Mouse (Mus musculus) kidney, adult 8-10 months (tissue): ENCODE data around the gene Rrp15.
"Not testable (repeated sequence)": the region's sequence is repeated elsewhere in the genome, so short reads cannot be mapped to it uniquely, and the experiment has no call there.

Experiments
- DNase-seq, 2 experiments: peaks; one replicate each; pipeline ENCODE4 v3.0.0; 2022

Rrp15 gene

GRCm38 (mm10) chr1:186748724-186749653 is at the start of gene Rrp15:
Gene Rrp15, minus strand, starts transcription at chr1:186749358.
- DNase-seq = peak; percentile 72 to 84

GRCm38 (mm10) chr1:186797991-186798390 is 48.8 kb upstream of the Rrp15 start:
- no peak for DNase-seq

GRCm38 (mm10) chr1:186785359-186785758 is 36.2 kb upstream of the Rrp15 start:
- no peak for DNase-seq

GRCm38 (mm10) chr1:186780826-186781225 is 31.7 kb upstream of the Rrp15 start:
- no peak for DNase-seq

GRCm38 (mm10) chr1:186773124-186773523 is 24.0 kb upstream of the Rrp15 start:
- no peak for DNase-seq

GRCm38 (mm10) chr1:186772547-186773077 is 23.5 kb upstream of the Rrp15 start:
- DNase-seq = no peak

GRCm38 (mm10) chr1:186772005-186772404 is 22.8 kb upstream of the Rrp15 start:
- DNase-seq = no peak

GRCm38 (mm10) chr1:186770659-186771058 is 21.5 kb upstream of the Rrp15 start:
- DNase-seq = no peak

GRCm38 (mm10) chr1:186768392-186768791 is 19.2 kb upstream of the Rrp15 start:
- no peak for DNase-seq

GRCm38 (mm10) chr1:186763451-186763850 is 14.3 kb upstream of the Rrp15 start:
- DNase-seq = not testable (repeated sequence)

- DNase-seq = peak in 1 of 2 experiments; percentile 5
These were observed 621 bp upstream of the Rrp15 start for GRCm38 (mm10) chr1:186749675-186750283.

- DNase-seq = no peak
These were observed 9.3 kb downstream of the Rrp15 start for GRCm38 (mm10) chr1:186739828-186740227.

- DNase-seq = no peak
These were observed 13.6 kb downstream of the Rrp15 start for GRCm38 (mm10) chr1:186735537-186735936.

- DNase-seq = no peak
These were observed 16.1 kb downstream of the Rrp15 start for GRCm38 (mm10) chr1:186733052-186733451.

- no peak for DNase-seq
These were observed 20.4 kb downstream of the Rrp15 start for GRCm38 (mm10) chr1:186728778-186729177.

GRCm38 (mm10) chr1:186726117-186726516 is 23.0 kb downstream of the Rrp15 start:
- peak in 1 of 2 experiments; percentile 67 for DNase-seq

GRCm38 (mm10) chr1:186722299-186722698 is 26.9 kb downstream of the Rrp15 start:
- no peak for DNase-seq

- peak; percentile 69 to 82 for DNase-seq
These were observed 27.3 kb downstream of the Rrp15 start for GRCm38 (mm10) chr1:186721846-186722245.

GRCm38 (mm10) chr1:186721166-186721565 is 28.0 kb downstream of the Rrp15 start:
- DNase-seq = no peak

- DNase-seq = no peak
These were observed 29.4 kb downstream of the Rrp15 start for GRCm38 (mm10) chr1:186719708-186720107.

- peak; percentile 54 to 58 for DNase-seq
These were observed 30.3 kb downstream of the Rrp15 start for GRCm38 (mm10) chr1:186718881-186719280.

- no peak for DNase-seq
These were observed 33.9 kb downstream of the Rrp15 start for GRCm38 (mm10) chr1:186714980-186715896.

GRCm38 (mm10) chr1:186714215-186714614 is 34.9 kb downstream of the Rrp15 start:
- no peak for DNase-seq
